Mouse (Mus musculus) midbrain, embryonic 12.5 days (tissue): ENCODE measurements around the gene Rtn4rl1. TPM values are rescaled to one million over a fixed set of nuclear protein-coding genes. Genes with fewer than 3 reads are reported as not detected.
"Not testable (repeated sequence)": the region's sequence is repeated elsewhere in the genome, so short reads cannot be mapped to it uniquely, and the experiment has no call there.

Source experiments
- ATAC-seq: fragments of 200-750 bp; cut with Nextera tagmentation; 2 replicates; pipeline ENCODE4 v1.8.0; 2017; ENCODE audit warnings: low read depth, moderate TSS enrichment, moderate library complexity; ENCODE audit not compliant: low FRiP score
- H3K27ac ChIP-seq: fragments of 300-500 bp; sonication (generic); replicated peaks from 2 replicates; pipeline ENCODE4 v1.5.1; 2016; ENCODE audit warnings: mild to moderate bottlenecking
- H3K27me3 ChIP-seq: fragments of 300-500 bp; sonication (generic); 2 replicates; pipeline ENCODE4 v1.6.1; 2016; ENCODE audit warnings: mild to moderate bottlenecking
- H3K36me3 ChIP-seq: fragments of 300-500 bp; sonication (generic); 2 replicates; pipeline ENCODE4 v1.6.1; 2016
- H3K4me1 ChIP-seq: fragments of 300-500 bp; sonication (generic); 2 replicates; pipeline ENCODE4 v1.6.1; 2016
- H3K4me2 ChIP-seq: fragments of 300-500 bp; sonication (generic); replicated peaks from 2 replicates; pipeline ENCODE4 v1.6.1; 2016; ENCODE audit warnings: mild to moderate bottlenecking, moderate library complexity
- H3K4me3 ChIP-seq: fragments of 300-500 bp; sonication (generic); 2 replicates; pipeline ENCODE4 v1.5.1; 2016; ENCODE audit warnings: mild to moderate bottlenecking
- H3K9ac ChIP-seq: fragments of 300-500 bp; sonication (generic); replicated peaks from 2 replicates; pipeline ENCODE4 v1.6.1; 2016; ENCODE audit warnings: mild to moderate bottlenecking, moderate library complexity
- H3K9me3 ChIP-seq: fragments of 300-500 bp; sonication (generic); 2 replicates; pipeline ENCODE4 v1.6.1; 2016; ENCODE audit warnings: mild to moderate bottlenecking
- WGBS: fragments of 180-500 bp; shearing (Covaris S2); methylation state at CpG from one replicate; pipeline ENCODE4 v1.1.7; 2016; 5-methylcytosine and 5-hydroxymethylcytosine counted together
- polyA plus RNA-seq: library from polyadenylated mRNA; unstranded; fragments of >200 nt; fragmentation: Nextera tagmentation; extraction: Ambion mirVana; gene quantifications from 2 replicates; pipeline ENCODE4 v1.2.1, GENCODE M21; 2016

Gene Rtn4rl1
- polyA plus RNA-seq, 1 experiment from 2014 or later: 9.3 TPM

DNA sequence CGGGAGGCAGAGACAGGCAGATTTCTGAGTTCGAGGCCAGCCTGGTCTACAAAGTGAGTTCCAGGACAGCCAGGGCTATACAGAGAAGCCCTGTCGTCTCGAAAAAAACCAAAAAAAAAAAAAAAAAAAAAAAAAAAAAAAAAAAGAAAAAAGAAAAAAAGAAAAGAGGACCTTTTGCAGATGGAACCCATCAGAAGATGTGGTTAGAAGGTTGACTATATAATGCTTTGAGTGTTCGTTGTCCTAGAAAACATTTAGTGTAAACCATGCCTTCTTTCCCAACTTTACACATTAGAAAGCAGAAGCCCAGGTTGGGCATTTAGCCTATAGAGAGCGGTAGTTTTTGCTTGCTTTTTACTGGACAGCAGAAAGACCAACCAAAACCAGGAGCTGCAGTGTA, 19.0 kb upstream of the Rtn4rl1 start:
- not testable (repeated sequence) for ATAC-seq, H3K4me2 ChIP-seq, H3K27ac ChIP-seq, H3K9me3 ChIP-seq, H3K4me3 ChIP-seq, H3K9ac ChIP-seq
- Histone ChIP-seq H3K4me1 (peaks cover 56% of the 10 kb centered on the region), H3K27me3 (peaks cover 56% of the 10 kb centered on the region), H3K36me3 (peaks cover 15% of the 10 kb centered on the region)
- WGBS: 78% methylated on average over 6 of the region's 6 CpGs

DNA sequence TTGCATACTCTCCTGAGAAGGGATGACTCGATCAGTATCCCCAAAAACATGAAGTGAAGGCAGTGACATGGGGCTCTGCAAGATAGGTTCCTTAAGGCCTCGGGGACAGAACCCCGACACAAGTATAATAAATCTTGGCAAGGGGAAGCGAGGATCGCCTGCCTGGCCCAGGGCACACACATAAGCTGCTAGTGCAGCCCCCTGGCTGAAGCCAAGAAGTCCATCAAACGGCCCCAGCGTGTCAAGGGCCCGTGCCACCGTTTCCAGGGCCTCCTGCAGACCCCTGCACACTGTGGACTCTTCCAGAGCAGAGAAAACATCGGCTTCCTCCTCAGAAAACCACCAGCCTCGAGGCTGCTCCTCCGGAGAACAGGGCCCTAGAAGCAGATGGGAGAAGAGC, 15.6 kb upstream of the Rtn4rl1 start:
- Histone ChIP-seq H3K9me3 (no peaks in the 10 kb centered on the region), H3K4me3 (peak overlapping the region; percentile 71), H3K9ac (peak overlapping the region; percentile 79), H3K36me3 (peaks cover 24% of the 10 kb centered on the region), H3K27me3 (peaks cover 21% of the 10 kb centered on the region), H3K4me1 (peaks cover 30% of the 10 kb centered on the region), H3K27ac (peak overlapping the region; percentile 79), H3K4me2 (peak overlapping the region; percentile 97)
- 55% methylated on average over 12 of the region's 12 CpGs for WGBS
- no peak for ATAC-seq

DNA sequence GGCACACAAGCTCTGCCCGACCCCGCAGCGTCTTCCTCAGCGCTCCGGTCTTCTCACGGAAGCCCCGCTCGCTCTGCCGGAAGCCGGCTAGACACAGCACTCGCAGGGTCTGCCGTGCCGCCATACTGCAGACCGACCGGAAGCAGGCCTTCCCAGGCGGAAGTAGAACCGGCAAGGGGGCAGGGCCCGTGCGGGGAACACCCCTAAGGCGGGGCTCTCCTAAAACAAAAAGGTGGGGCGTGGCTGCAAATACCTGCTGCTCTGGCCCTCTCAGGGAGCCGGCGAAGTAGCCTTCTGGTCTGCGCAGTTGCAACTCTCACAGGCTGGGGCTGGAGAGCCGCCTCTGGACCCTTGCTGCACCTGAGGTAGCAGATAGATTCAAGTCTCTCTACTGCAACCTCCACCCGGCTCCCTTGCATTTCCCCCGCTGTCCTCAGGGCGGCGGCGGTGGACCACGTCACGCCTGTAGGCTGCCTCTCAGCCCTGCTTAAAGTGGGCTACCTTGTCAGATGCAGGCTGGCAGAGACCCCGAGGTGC, 14.8 kb upstream of the Rtn4rl1 start, which contains the start of gene Ovca2:
Ovca2 (minus strand) TSS at position 164 of the 537 bp plus-strand sequence.
- H3K36me3 ChIP-seq: peaks cover 29% of the 10 kb centered on the region
- H3K9me3 ChIP-seq: no peaks in the 10 kb centered on the region
- under 1% methylated on average over 33 of the region's 33 CpGs for WGBS
- H3K4me1 ChIP-seq: peaks cover 24% of the 10 kb centered on the region
- peak within 1 kb of the TSS; percentile 79 for H3K27ac ChIP-seq
- H3K4me3 ChIP-seq: peak within 1 kb of the TSS; percentile 71
- H3K4me2 ChIP-seq: peak within 1 kb of the TSS; percentile 97
- ATAC-seq: peak; percentile 96
- peak within 1 kb of the TSS; percentile 79 for H3K9ac ChIP-seq
- H3K27me3 ChIP-seq: peaks cover 14% of the 10 kb centered on the region

DNA sequence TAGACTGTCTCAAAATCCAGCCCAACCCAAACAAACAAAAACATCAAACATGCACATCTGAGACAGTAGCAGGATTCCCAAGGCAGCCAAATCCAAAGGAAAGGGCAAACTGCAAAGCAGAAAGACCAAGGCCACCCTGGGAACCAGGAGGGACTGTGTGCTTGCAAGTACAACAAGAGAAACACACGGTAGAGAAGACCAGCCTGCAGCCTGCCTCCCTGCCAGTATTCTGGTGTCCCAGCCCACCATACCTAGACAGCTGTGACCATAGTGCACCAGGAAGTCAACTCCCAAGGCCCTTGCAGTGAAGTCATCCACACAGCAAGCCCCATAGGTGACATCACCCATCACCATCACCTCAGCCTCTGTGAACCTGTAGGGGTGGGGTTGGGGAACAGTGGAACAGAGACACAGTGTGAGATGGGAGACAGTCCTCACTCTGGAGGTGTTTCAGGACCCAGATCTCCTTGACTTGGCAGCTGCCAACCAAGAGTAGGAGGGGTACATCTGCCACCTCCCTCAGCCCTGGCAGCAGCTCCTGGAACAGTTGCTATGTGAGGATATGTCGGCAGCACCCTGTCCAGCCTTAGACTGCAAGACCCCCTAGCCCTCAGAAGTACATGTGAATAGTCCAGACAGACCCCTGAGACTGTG, 9.5 kb upstream of the Rtn4rl1 start:
- H3K4me1 ChIP-seq: peaks cover 10% of the 10 kb centered on the region
- H3K36me3 ChIP-seq: peaks cover 14% of the 10 kb centered on the region
- H3K9ac ChIP-seq: no peak overlapping the region
- H3K4me3 ChIP-seq: no peak overlapping the region
- ATAC-seq: no peak
- no peak overlapping the region for H3K27ac ChIP-seq
- H3K27me3 ChIP-seq: no peaks in the 10 kb centered on the region
- no peaks in the 10 kb centered on the region for H3K9me3 ChIP-seq
- H3K4me2 ChIP-seq: no peak overlapping the region
- WGBS: 81% methylated on average over 2 of the region's 2 CpGs

DNA sequence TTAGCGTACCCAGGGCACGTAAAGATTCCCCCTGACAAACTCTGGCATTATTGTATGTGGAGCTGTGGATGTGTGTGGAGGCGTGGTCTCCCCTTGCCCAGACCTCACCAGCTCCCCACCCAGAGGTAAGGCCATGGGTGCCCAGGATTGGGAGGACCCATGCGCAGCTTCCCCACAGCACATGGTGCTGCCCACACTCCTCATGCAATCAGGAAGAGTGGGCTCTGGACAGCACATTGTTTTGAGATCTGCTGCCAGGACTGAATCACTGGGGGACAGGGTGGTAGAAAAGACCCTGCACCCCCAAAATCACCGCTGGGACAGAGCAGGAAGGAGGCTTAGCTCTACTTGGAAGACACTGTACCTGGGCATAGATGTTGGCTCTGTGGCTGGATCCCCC, 9.0 kb upstream of the Rtn4rl1 start:
- no peak overlapping the region for H3K4me3 ChIP-seq
- ATAC-seq: no peak
- peaks cover 11% of the 10 kb centered on the region for H3K4me1 ChIP-seq
- H3K27ac ChIP-seq: 0 out of 2 replicates have a peak overlapping the region, but pooled peaks have one; percentile 42
- H3K36me3 ChIP-seq: peaks cover 14% of the 10 kb centered on the region
- H3K9me3 ChIP-seq: no peaks in the 10 kb centered on the region
- peak overlapping the region; percentile 41; the same call in 1 of the 2 replicates for H3K9ac ChIP-seq
- 80% methylated on average over 5 of the region's 5 CpGs for WGBS
- H3K27me3 ChIP-seq: no peaks in the 10 kb centered on the region
- no peak overlapping the region for H3K4me2 ChIP-seq

DNA sequence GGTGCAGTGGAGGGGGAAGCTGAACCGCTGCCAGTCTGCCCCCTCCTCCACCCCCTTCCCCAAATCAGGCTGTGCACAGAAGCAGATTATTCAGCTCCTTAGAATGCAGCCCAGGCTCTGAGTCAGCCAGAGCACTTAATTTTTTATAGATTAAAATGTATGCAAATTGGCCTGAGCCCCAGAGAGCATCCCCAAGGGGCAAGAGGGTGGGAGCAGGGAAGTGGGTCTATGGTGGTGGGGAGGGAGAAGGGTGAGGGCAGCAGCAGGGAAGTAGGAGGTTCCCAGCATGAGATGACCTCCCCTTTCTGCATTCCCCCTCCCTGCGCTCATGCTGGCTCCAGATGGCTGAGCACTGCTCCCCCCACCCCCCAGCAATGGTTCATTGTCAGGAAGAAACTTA, 8.6 kb upstream of the Rtn4rl1 start:
- 50% methylated on average over 1 of the region's 2 CpGs for WGBS
- Histone ChIP-seq H3K4me2 (no peak overlapping the region), H3K4me1 (peaks cover 12% of the 10 kb centered on the region), H3K27ac (0 out of 2 replicates have a peak overlapping the region, but pooled peaks have one; percentile 42), H3K36me3 (peaks cover 14% of the 10 kb centered on the region), H3K9ac (peak overlapping the region; percentile 41; the same call in 1 of the 2 replicates), H3K27me3 (no peaks in the 10 kb centered on the region), H3K9me3 (no peaks in the 10 kb centered on the region), H3K4me3 (no peak overlapping the region)
- ATAC-seq: 0 out of 2 replicates have a peak, but pooled peaks have one; percentile 23

DNA sequence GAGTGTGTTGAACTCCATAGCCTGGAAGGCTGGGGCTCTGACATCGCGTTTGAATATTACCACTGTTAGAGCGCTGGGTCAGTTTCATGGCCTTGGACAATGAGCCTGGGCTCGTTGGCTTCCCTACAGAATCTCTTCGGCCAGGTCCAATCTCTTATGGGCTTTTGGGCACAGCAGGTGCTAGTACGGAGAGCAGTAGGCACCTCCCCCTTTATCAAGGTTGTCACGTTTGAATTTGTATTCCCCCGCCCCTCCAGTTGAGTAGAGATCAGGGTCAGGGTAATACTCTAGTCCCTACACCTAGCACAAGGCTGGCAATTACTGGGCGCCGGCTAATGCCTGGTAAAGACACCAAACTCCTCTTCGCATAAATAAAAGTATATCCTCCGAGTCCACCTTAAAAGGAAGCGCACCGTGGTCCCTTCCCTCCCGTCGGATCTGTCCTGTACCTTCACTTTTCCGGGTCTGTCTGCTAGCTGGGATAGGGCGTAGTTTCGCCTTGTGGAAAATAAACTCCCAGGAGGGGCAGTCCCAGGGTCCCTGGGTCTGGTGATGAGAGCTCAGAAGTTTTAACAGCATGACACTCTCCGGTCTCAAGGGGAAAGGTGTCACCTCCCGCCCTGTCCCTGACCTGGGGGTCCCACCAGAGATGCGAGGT, 3.7 kb upstream of the Rtn4rl1 start:
- H3K27me3 ChIP-seq: peaks cover 41% of the 10 kb centered on the region
- peak overlapping the region; percentile 80 for H3K4me2 ChIP-seq
- peak overlapping the region; percentile 54 for H3K9ac ChIP-seq
- peak overlapping the region; percentile 74 for H3K4me3 ChIP-seq
- no peak overlapping the region for H3K27ac ChIP-seq
- H3K36me3 ChIP-seq: no peaks in the 10 kb centered on the region
- ATAC-seq: peak; percentile 1; the same call in 1 of the 2 replicates
- peaks cover 39% of the 10 kb centered on the region for H3K4me1 ChIP-seq
- WGBS: under 1% methylated on average over 22 of the region's 22 CpGs
- H3K9me3 ChIP-seq: no peaks in the 10 kb centered on the region

DNA sequence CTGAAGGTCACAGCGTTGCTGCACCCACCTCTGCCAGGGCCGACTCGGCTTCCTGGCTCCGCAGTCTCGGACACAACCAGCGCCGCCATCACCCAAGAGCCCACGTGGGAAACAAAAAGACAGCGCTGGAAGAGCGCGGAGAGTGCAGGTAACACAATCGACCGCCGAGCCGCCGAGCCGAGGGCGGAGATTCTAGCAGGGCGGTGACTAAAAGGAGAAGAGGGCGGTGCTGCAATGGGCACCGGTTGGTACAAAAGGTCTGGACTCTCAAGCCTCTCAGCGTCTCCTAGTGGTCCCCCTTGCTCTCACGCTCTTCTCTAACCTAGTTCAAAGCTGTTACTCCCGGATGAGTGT, 3.2 kb upstream of the Rtn4rl1 start:
- WGBS: 0% methylated on average over 24 of the region's 24 CpGs
- H3K27me3 ChIP-seq: peaks cover 46% of the 10 kb centered on the region
- peaks cover 43% of the 10 kb centered on the region for H3K4me1 ChIP-seq
- peak overlapping the region; percentile 74 for H3K4me3 ChIP-seq
- H3K4me2 ChIP-seq: peak overlapping the region; percentile 80
- peak overlapping the region; percentile 54 for H3K9ac ChIP-seq
- peak; percentile 67 for ATAC-seq
- 0 out of 2 replicates have a peak overlapping the region, but pooled peaks have one; percentile 56 for H3K27ac ChIP-seq
- H3K9me3 ChIP-seq: no peaks in the 10 kb centered on the region
- H3K36me3 ChIP-seq: no peaks in the 10 kb centered on the region

DNA sequence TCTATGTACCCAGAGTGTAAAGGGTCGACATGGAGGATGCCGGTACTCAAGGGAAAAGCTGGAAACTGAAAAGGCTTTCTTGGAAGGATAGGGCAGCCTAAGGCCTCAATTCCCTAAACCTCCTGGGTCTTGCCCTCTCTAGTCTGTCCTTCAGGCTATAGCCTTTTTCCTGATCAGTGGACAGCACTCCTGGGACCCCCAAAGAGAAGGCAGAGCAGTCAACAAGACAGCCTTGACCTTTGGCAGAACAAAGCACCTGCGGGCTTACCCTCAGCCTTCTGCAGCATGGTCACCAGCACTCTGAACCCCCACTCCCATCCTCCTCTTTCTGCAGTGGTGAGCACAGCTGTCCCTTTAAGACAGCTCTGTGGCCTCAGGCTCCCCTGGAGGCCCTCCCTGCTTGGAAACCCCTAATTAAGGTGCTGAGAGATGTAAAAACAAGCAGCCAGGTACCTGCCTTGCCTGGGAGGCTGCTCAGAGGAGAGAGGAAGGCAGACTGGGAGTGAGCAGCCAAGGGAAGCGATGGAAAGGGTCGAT, 2.6 kb upstream of the Rtn4rl1 start, which contains the start of gene Dph1:
Dph1 (minus strand) TSS at position 337 of the 537 bp plus-strand sequence.
- peak within 1 kb of the TSS; percentile 56; the same call in 1 of the 2 replicates for H3K27ac ChIP-seq
- H3K4me1 ChIP-seq: peaks cover 45% of the 10 kb centered on the region
- no peaks in the 10 kb centered on the region for H3K9me3 ChIP-seq
- peak; percentile 0; the same call in 1 of the 2 replicates for ATAC-seq
- WGBS: 49% methylated on average over 5 of the region's 5 CpGs
- peak within 1 kb of the TSS; percentile 74 for H3K4me3 ChIP-seq
- H3K4me2 ChIP-seq: peak within 1 kb of the TSS; percentile 80
- peaks cover 52% of the 10 kb centered on the region for H3K27me3 ChIP-seq
- peak within 1 kb of the TSS; percentile 54 for H3K9ac ChIP-seq
- no peaks in the 10 kb centered on the region for H3K36me3 ChIP-seq

DNA sequence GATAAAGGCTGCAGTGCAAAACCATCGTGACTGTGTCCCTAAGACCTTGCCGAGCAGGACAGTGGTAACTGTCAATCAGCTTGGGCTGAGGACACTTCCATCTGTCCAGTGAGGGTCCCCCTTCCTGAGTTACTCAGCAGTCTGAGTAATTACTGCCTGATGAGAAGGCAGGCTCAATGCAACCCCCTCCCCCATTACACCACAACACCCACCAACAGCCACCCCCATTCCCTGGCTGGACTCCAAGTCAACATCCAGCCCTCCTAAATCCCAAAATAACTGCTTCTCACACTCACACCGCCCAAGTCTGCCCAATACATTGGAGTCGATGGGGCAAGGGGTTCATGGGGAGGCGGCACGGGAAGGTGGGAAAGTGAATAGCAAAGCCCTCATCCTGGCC, 1.7 kb upstream of the Rtn4rl1 start:
- Histone ChIP-seq H3K27ac (0 out of 2 replicates have a peak overlapping the region, but pooled peaks have one; percentile 56), H3K36me3 (no peaks in the 10 kb centered on the region), H3K4me1 (peaks cover 45% of the 10 kb centered on the region), H3K4me2 (no peak overlapping the region), H3K9ac (no peak overlapping the region), H3K9me3 (no peaks in the 10 kb centered on the region), H3K27me3 (peaks cover 61% of the 10 kb centered on the region), H3K4me3 (no peak overlapping the region)
- ATAC-seq: no peak
- 66% methylated on average over 6 of the region's 6 CpGs for WGBS

DNA sequence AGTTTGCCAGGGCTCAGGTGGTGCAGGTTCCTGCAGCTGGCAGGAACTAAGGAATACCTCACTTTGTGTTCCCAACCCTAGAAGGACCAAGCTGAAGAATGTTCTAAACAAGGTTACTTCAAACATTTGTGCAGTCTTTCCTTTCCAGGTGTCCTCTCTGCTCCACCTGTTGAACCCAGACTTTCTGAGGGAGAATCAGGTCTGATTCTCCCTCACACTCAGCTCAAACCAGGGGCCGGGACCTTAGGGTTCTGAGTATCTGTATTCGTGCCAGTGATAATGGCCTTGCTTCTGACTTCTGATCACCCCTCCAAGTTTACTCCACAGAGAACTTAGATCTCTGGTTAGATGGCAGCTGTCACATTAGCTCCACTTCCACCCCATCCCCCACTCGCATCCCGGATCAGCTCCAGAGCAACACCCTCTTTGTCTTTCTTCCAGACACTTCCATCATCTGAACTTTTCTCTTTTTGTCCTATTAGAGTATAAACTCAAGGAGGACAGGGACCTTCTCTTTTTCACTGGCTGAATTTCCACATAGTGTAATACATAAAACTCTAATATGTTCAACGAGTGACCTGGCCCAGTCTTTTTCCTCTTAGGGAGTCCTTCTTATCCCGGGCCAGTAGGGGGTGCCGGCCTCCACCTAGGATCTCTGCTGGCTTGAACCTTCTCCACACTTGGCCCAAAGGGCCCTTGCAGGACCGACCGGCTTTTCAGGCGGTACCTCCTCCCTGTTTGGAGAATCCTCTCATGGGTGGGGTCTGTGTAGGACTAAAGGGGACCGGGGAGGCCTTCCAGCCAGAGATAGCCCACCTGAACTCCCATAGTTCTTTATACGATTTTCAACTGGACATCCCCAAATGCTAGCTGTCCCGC, 1.0 kb upstream of the Rtn4rl1 start:
- H3K27ac ChIP-seq: peak overlapping the region; percentile 67; the same call in 1 of the 2 replicates

More for the DNA sequence above, 1.0 kb upstream of the Rtn4rl1 start:
- Histone ChIP-seq H3K4me2 (peak overlapping the region; percentile 75), H3K9ac (no peak overlapping the region), H3K4me3 (peak overlapping the region; percentile 57), H3K36me3 (no peaks in the 10 kb centered on the region), H3K4me1 (peaks cover 45% of the 10 kb centered on the region), H3K9me3 (no peaks in the 10 kb centered on the region), H3K27me3 (peaks cover 67% of the 10 kb centered on the region)
- ATAC-seq: peak; percentile 14; the same call in 1 of the 2 replicates
- WGBS: 21% methylated on average over 13 of the region's 13 CpGs
